Mouse (Mus musculus) MEL (cell line): Measurements from ENCODE around the gene Ccdc117.
A peak's percentile ranks its signal among the peaks of the same experiment; 100 is the strongest.

ENCODE experiments used
- CTCF ChIP-seq, 3 experiments: IDR thresholded peaks in 2 of 3; conservative IDR thresholded peaks in 1 of 3; 2 replicates each; pipeline ENCODE4 v1.5.1; 2011 to 2012; ENCODE audit warnings: low read length in 3 of 3, low read depth in 2 of 3, mild to moderate bottlenecking in 2 of 3, improper control_type of control experiment in 1 of 3, inconsistent platforms in 1 of 3, mixed read lengths in 1 of 3, moderate library complexity in 1 of 3; ENCODE audit not compliant: control insufficient read depth in 1 of 3, insufficient read depth in 1 of 3, poor library complexity in 1 of 3, severe bottlenecking in 1 of 3
- POLR2A ChIP-seq, 2 experiments: IDR thresholded peaks; 2 replicates each; pipeline ENCODE4 v1.6.1; 2011 to 2012; ENCODE audit warnings: low read length in 2 of 2, mild to moderate bottlenecking in 2 of 2, control low read depth in 1 of 2, improper control_type of control experiment in 1 of 2, low read depth in 1 of 2, moderate library complexity in 1 of 2; ENCODE audit not compliant: control insufficient read depth in 1 of 2, insufficient read depth in 1 of 2, poor library complexity in 1 of 2
- ZNF384 ChIP-seq: IDR thresholded peaks from 2 replicates; pipeline ENCODE4 v1.6.1; 2012; ENCODE audit warnings: low read depth, mild to moderate bottlenecking, inconsistent platforms, low read length, improper control_type of control experiment

DNA sequence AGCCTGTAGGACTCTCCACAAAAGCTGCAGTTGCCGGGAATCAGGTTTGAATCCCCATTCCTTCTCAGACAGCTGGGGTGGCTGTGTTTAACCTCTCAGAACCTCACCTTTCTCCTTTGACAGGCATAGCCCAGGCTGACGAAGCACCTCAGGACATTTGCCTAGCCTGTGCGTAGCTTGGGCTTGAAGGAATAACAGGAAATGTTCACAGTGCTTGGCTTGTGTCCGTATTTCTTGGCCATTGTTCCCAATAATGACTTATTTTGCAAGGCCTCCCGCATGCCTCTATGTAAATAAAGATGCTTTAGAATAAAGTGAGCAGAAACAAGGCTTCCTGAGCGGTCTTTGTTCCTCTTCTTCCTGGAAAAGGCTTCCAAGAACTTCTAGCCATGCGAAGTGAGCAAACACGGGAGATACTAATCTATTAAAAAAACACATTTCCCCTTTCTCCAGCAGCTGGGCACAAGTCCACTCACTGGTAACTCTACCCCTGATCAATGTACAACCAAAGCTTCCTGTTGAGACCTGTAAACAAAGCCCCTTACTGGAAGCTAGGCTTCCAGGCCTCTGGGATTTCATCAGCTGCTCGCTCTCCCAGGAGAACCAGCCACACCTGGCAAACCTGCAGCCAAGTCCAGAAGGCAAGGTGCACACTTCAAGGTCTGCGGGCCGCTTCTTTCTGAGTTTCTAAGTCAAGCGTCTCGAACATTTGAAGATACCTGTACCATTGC, 42.9 kb downstream of the Ccdc117 start:
- no peak for TF ChIP-seq POLR2A (IDR thresholded peaks at IDR 0.05; ENCODE audit: control insufficient read depth in 1 of 2, insufficient read depth in 1 of 2, low read depth in 1 of 2, low read length in 2 of 2, poor library complexity in 1 of 2)
- no peak for TF ChIP-seq CTCF (IDR thresholded peaks at IDR 0.05 in 2 of 3, conservative IDR thresholded peaks at IDR 0.05 in 1 of 3; ENCODE audit: control insufficient read depth in 1 of 3, insufficient read depth in 1 of 3, low read depth in 2 of 3, low read length in 3 of 3, poor library complexity in 1 of 3, severe bottlenecking in 1 of 3)
- TF ChIP-seq ZNF384 = 0 out of 2 replicates have a peak, but pooled peaks have one; percentile 12
